ENCODE assay signal across 8 mouse cellular contexts in genomic region chr12:112721424-112722239, GRCm38 (mm10). TPM values are rescaled to one million over a fixed set of nuclear protein-coding genes. Genes with fewer than 3 reads are reported as not detected.
DNase-seq lines count a peak whose midpoint lies in the region; ATAC-seq lines count a peak whose summit lies in the region.

No protein-coding gene starts in this region.

- H3K9ac ChIP-seq in liver, embryonic 13.5 days = peak overlapping the region; percentile 64
- peak overlapping the region; percentile 73 for H3K9ac ChIP-seq in neural tube, embryonic 11.5 days (ENCODE audit: low read length)

- peak; percentile 18 for ATAC-seq in frontal cortex, adult (ENCODE audit: low TSS enrichment)
- peak; percentile 71 for ATAC-seq in liver, embryonic 13.5 days (ENCODE audit: low read depth)
- peak; percentile 48; the same call in 1 of the 2 replicates for ATAC-seq in neural tube, embryonic 11.5 days (ENCODE audit: insufficient read depth, low FRiP score, low TSS enrichment)

- peak overlapping the region; percentile 62 for H3K4me3 ChIP-seq in forebrain, embryonic 10.5 days
- peak overlapping the region; percentile 64 for H3K4me3 ChIP-seq in liver, embryonic 13.5 days (replicated peaks)
- peak overlapping the region; percentile 81 for H3K4me3 ChIP-seq in neural tube, embryonic 11.5 days (ENCODE audit: low read depth, low read length)

- peaks cover 50% of the 10 kb centered on the region for H3K27me3 ChIP-seq in forebrain, embryonic 10.5 days (ENCODE audit: poor library complexity, severe bottlenecking)
- peaks cover 52% of the 10 kb centered on the region for H3K27me3 ChIP-seq in liver, embryonic 13.5 days
- peaks cover 23% of the 10 kb centered on the region for H3K27me3 ChIP-seq in neural tube, embryonic 11.5 days (ENCODE audit: control insufficient read depth, insufficient read depth, low read length)

- H3K27ac ChIP-seq in forebrain, embryonic 10.5 days = peak overlapping the region; percentile 80
- peak overlapping the region; percentile 67 for H3K27ac ChIP-seq in liver, embryonic 13.5 days
- no peak overlapping the region for H3K27ac ChIP-seq in neural tube, embryonic 11.5 days (ENCODE audit: low read depth, low read length)

- no peaks in the 10 kb centered on the region; the same call in 1 of the 2 replicates for H3K36me3 ChIP-seq in forebrain, embryonic 10.5 days (replicated peaks)
- H3K36me3 ChIP-seq in liver, embryonic 13.5 days = 0 out of 2 replicates have a peak, but pooled peaks cover 4% of the 10 kb centered on the region
- no peaks in the 10 kb centered on the region for H3K36me3 ChIP-seq in neural tube, embryonic 11.5 days (ENCODE audit: control insufficient read depth, insufficient read depth, low read length)

- H3K4me2 ChIP-seq in liver, embryonic 13.5 days = peak overlapping the region; percentile 78
- H3K4me2 ChIP-seq in neural tube, embryonic 11.5 days (ENCODE audit: low read depth) = peak overlapping the region; percentile 100

- H3K4me1 ChIP-seq in forebrain, embryonic 10.5 days = peaks cover 38% of the 10 kb centered on the region
- peaks cover 24% of the 10 kb centered on the region for H3K4me1 ChIP-seq in liver, embryonic 13.5 days (replicated peaks)
- peaks cover 11% of the 10 kb centered on the region; the same call in 1 of the 2 replicates for H3K4me1 ChIP-seq in neural tube, embryonic 11.5 days (ENCODE audit: control insufficient read depth, insufficient read depth, low read length)

- no peak for DNase-seq in frontal cortex, adult 2 months (ENCODE audit: extremely low spot score in 1 of 2, low spot score in 1 of 2)
- peak; percentile 79 for DNase-seq in adrenal gland, postnatal 14 days
- peak; percentile 67 for DNase-seq in forebrain, embryonic 10.5 days (ENCODE audit: extremely low spot score, low spot score)
- peak; percentile 83 for DNase-seq in induced T-regulatory cell, adult 2 months (ENCODE audit: low read depth)
- DNase-seq in liver, embryonic 13.5 days = no peak
- peak; percentile 60 for DNase-seq in neural tube, embryonic 11.5 days (ENCODE audit: low spot score)
- DNase-seq in urinary bladder, postnatal 14 days (ENCODE audit: low spot score) = peak; percentile 82

- 1% methylated on average over 69 of the region's 69 CpGs for WGBS in forebrain, embryonic 10.5 days
- 9% methylated on average over 59 of the region's 69 CpGs for WGBS in liver, embryonic 13.5 days (ENCODE audit: insufficient replicate concordance)
- WGBS in neural tube, embryonic 11.5 days = 4% methylated on average over 46 of the region's 69 CpGs

- no peaks in the 10 kb centered on the region for H3K9me3 ChIP-seq in forebrain, embryonic 10.5 days
- H3K9me3 ChIP-seq in liver, embryonic 13.5 days (replicated peaks) = no peaks in the 10 kb centered on the region
- H3K9me3 ChIP-seq in neural tube, embryonic 11.5 days (ENCODE audit: control insufficient read depth, low read length) = no peaks in the 10 kb centered on the region

RNA-seq across cellular contexts. Expression of gene Cep170b, which starts 1.4 kb away (rescaled TPM):
- polyA plus RNA-seq in frontal cortex, adult 2 months (2012; rRNA removed) = 107 and 119 TPM in 2 replicates
- total RNA-seq in adrenal gland, postnatal 14 days (2021) = 29.1 and 33.0 TPM in 2 replicates
- polyA plus RNA-seq in forebrain, embryonic 10.5 days (2016; fragmentation: Nextera tagmentation; extraction: Ambion mirVana) = 5.9 and 7.9 TPM in 2 replicates
- 2.5 and 2.9 TPM in 2 replicates for polyA plus RNA-seq in liver, embryonic 13.5 days (2015; fragmentation: Nextera tagmentation; extraction: Ambion mirVana)
- polyA plus RNA-seq in neural tube, embryonic 11.5 days (2014; fragmentation: Nextera tagmentation; extraction: Ambion mirVana) = 10.2 and 10.7 TPM in 2 replicates

RNA-seq across cellular contexts. Expression of gene Pld4, which starts 38.8 kb away (rescaled TPM):
- polyA plus RNA-seq in frontal cortex, adult 2 months (2012; rRNA removed) = 14.0 and 20.4 TPM in 2 replicates
- total RNA-seq in adrenal gland, postnatal 14 days (2021) = 6.4 and 19.9 TPM in 2 replicates
- 3.8 and 3.9 TPM in 2 replicates for polyA plus RNA-seq in forebrain, embryonic 10.5 days (2016; fragmentation: Nextera tagmentation; extraction: Ambion mirVana)
- polyA plus RNA-seq in liver, embryonic 13.5 days (2015; fragmentation: Nextera tagmentation; extraction: Ambion mirVana) = 9.6 and 11.0 TPM in 2 replicates
- polyA plus RNA-seq in neural tube, embryonic 11.5 days (2014; fragmentation: Nextera tagmentation; extraction: Ambion mirVana) = 3.8 and 4.9 TPM in 2 replicates

RNA-seq across cellular contexts. Expression of gene Zbtb42, which starts 43.0 kb away (rescaled TPM):
- polyA plus RNA-seq in frontal cortex, adult 2 months (2012; rRNA removed) = 0.90 and 1.4 TPM in 2 replicates
- total RNA-seq in adrenal gland, postnatal 14 days (2021) = 2.8 and 4.6 TPM in 2 replicates
- 4.1 and 4.3 TPM in 2 replicates for polyA plus RNA-seq in forebrain, embryonic 10.5 days (2016; fragmentation: Nextera tagmentation; extraction: Ambion mirVana)
- polyA plus RNA-seq in liver, embryonic 13.5 days (2015; fragmentation: Nextera tagmentation; extraction: Ambion mirVana) = 0.40 and 0.71 TPM in 2 replicates
- 4.4 and 6.7 TPM in 2 replicates for polyA plus RNA-seq in neural tube, embryonic 11.5 days (2014; fragmentation: Nextera tagmentation; extraction: Ambion mirVana)

RNA-seq across cellular contexts. Expression of gene Akt1, which starts 46.9 kb away (rescaled TPM):
- 174 and 175 TPM in 2 replicates for polyA plus RNA-seq in frontal cortex, adult 2 months (2012; rRNA removed)
- total RNA-seq in adrenal gland, postnatal 14 days (2021) = 245 and 247 TPM in 2 replicates
- polyA plus RNA-seq in forebrain, embryonic 10.5 days (2016; fragmentation: Nextera tagmentation; extraction: Ambion mirVana) = 39.2 and 41.9 TPM in 2 replicates
- 13.8 and 17.9 TPM in 2 replicates for polyA plus RNA-seq in liver, embryonic 13.5 days (2015; fragmentation: Nextera tagmentation; extraction: Ambion mirVana)
- polyA plus RNA-seq in neural tube, embryonic 11.5 days (2014; fragmentation: Nextera tagmentation; extraction: Ambion mirVana) = 124 and 126 TPM in 2 replicates

Comparison
In these comparisons a context has a peak if more than half of its experiments do, and no peak if none do; other contexts are left out.
1. ATAC-seq: peak in every context shown above with its lines; median percentile 71 in liver, embryonic 13.5 days; 48 in neural tube, embryonic 11.5 days; 18 in frontal cortex, adult.
2. DNase-seq: peak in adrenal gland, postnatal 14 days (single experiment), forebrain, embryonic 10.5 days (single experiment), induced T-regulatory cell, adult 2 months (single experiment), neural tube, embryonic 11.5 days (single experiment) and urinary bladder, postnatal 14 days (single experiment); none in frontal cortex, adult 2 months (0 of 2) and liver, embryonic 13.5 days (single experiment).
3. Peak in every context shown above with its lines, with median percentiles within 50 percentile points of each other: H3K4me3 ChIP-seq.